Mouse (Mus musculus) CH12F3 (cell line): ENCODE data around the gene Slco2b1.

Source experiments
- in situ Hi-C: fragments of 300-500 bp; cut with MboI; formaldehyde crosslinking; loops from 2 replicates; pipeline ENCODE4 v1.14.3; 2020; ENCODE audit warnings: low sequenced_read_pairs

The Slco2b1 gene

DNA sequence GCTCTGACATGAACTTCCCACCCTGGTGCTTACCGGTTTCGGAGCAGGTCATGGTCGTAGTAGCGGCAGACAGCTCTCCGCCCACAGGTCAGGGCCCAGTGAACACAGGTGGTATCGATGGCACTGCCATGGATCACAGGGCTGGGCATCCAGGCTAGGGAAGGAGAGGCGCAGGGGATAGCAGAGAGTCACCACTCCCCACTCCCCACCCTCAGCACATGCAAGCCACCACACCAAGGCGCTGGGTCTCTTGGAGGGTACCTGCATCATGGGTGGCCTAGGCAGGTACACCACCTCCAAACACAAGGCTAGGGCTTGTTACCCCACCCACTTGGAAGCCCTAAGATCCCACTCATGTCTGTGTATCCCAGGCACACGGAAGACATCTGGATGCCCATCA is 50.1 kb downstream of the Slco2b1 start:
- in situ Hi-C loops = loop anchor here (10.0 kb wide), 1 partner anchor 134 kb away; no protein-coding TSS in a partner anchor

DNA sequence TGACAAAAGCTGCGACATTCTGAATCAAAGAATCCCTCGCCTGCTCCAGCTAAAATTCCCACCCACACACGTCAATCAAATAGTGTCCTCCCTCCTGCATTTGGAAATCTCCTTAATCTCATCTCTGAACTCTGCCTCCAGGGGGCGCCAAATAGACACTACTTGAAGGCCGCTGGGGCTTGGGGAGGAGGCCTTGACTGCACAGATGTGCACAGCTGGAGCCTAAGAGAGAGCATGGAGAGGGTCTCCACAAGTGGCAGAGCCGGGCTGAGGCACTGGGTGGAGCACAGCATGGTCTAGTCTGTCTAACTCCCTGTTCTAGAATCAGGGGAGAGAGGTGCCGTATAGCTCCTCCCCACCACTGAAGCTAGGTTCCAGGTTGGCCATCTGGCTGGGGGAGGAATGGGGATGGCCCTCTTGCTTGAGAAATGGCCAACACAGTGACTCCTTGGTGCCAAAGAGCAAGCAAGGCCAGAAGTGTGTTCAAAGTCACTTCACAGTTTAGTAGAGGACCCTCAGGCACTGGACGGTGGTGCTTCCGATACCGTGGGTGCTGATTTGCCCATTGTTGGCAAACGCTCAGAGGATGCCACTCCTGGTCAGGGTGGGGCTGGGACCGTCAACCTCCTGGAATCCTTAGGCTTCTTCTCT is 51.6 kb downstream of the Slco2b1 start:
- in situ Hi-C loops = loop anchor here (10.0 kb wide), 1 partner anchor 135 kb away; no protein-coding TSS in a partner anchor

DNA sequence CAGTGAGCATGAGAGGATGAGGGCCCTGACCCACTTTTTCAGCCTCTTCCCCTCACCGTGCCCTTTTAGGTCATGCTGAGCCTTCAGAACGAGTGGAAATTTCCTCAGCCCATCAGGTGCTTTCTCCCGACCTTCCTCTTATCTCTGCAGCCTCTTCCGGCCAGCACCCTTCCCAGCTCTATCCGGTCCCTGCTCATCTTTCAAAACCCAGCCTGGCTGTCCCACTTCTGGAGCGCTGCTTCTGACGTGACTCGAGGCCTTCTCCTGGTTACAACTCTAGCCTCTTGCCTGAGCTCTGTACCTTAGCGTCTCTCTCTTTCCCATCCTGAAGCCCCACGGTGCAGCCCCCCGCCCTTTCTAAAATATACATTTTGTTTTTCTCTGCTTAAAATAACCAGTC is 56.9 kb downstream of the Slco2b1 start:
- in situ Hi-C loops = no loop called here

DNA sequence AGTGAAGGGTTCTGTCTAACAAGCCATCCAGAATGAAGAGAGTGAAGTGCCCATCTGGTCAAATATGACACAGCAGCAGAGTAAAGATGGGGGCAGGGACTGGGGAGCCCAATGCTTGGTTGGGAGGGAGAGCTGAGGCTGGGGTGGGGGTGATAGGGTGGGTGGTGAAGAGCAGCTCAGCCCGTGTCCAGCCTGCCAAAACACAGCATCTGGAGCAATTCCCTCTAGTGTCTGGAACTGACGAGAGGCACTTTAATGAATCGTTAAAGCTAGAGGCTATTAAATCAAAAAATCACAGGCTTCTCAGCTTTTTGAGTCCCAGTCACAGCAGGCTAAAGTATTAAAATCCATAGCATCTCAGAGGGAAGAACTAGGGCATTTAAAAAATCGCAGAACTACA is 61.6 kb downstream of the Slco2b1 start:
- in situ Hi-C loops = no loop called here

DNA sequence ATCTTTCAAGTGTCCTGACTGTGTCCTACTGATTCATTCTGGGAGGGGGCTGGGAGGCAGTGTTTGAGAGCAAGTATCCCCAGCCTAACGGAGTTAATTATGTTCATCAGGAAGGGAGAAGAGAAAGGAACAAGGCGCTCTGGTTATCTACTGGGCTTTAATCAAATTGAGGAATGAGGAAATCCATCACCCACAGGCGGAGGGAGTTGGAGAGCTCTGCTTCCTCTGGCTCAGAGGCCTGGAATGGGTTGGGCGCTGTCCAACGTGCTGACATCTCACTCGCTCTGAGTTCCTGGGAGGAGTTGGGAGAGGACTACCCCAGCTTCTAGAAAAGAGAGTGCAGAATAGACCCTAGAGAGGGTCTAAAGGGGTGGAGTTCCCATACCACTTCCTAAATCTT is 62.5 kb downstream of the Slco2b1 start:
- in situ Hi-C loops = no loop called here

DNA sequence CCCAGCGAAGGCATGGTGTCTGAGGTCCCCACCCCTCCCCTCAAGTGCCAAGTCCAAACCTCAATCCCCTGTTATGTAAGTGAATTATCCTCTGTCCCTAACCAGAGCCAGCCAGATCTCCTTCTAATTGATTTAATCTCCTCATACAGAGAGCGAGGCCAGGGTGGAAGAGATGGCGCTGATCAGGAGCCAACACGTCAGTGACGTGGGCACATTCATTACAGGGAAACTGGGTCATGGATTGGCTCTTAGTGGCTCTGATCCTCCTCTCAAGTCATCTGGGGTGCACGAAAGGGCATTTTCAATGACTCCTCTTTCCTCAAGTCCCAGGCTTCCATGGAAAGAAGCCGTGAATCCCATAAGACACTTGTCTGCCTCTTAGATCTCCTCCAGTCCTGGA is 66.4 kb downstream of the Slco2b1 start:
- in situ Hi-C loops = no loop called here

DNA sequence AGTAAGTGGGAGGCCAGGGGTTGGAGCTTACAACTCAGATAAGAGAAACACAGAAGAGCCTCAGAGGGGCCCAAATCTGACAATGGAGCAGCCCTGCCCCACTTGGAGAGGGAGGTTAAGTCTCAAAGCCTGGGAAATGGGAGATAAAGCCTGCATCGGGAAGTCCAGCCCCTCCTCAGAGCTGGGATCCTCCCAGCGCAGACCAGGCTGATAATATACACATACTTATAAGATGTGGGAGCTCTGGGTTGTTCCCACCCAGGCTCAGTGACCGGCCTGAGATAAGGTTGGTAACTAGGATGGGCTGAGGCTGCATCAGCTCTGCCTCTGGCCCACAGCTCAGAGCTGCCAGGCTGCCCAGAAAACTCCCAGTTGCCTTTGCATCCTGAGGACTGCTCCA is 69.1 kb downstream of the Slco2b1 start:
- in situ Hi-C loops = no loop called here

DNA sequence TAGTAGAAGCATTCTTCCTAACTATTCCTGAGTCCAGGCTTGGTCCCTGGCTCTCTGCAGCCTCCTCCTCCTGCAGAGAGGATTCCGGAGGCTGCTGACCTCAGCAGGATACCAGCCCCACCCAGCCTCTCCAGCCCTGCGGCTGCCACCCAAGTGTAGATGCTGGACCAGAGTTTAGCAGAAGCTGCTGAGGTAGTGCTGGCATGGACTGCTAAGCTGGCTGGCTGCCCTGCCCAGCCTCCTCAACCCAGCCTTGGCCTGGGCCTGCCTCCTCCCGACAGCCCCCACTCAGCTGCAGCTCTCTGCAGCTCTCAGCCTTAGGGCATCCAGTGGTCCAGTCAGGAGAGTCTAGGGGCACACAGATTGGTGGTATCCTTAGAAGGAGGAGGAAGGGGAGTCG is 69.9 kb downstream of the Slco2b1 start:
- in situ Hi-C loops = no loop called here

DNA sequence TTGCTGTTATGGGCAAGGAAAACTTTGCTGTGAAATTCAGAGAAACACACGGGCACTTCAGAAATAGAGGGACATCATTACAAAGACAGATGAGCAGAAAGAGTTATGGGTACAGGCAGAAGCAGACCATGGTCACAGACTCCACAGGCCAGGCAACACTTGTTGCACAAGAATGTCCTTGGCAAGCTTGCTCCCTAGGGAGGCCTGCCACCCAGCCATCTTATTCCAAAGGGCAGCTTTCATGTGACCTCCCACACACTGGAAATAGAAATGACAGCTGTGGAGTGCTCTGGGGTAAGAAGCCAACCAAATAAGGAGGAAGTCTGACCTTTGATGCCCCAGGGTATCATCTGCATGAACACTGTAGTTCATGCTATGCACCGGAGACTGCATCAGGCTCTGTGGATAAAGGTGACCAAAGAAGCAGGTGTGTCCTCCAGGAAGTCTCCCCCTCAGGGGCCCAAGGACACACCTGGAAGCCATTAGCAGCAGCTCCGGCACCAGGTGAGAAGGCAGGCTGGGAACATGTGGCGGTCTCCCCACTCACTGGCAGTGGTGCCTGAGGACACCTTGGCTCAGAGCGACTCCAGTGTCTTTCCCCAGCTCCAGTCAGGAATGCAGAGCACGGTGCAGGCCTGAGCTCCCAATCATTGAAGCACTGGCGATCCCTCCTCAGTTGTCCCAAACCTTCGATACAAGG is 77.0 kb downstream of the Slco2b1 start:
- in situ Hi-C loops = no loop called here

DNA sequence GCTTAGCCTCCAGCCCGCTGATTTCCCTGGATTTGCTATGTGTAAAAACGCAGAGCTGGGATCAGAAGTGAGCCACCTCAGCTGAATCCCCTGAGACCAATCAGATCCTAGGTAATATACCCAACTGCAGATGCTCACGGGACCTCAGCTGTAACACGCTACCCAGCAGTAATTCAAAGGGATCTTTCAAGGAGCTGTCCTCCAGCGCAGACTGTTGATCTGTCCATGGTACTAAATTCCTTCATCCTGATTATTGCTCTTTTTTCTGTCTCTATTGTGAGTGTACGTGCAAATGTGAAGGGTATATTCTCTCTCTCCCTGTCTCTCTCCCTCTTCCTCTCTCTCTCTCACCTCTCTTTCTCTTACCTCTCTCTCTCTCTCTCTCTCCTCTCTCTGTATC is 78.9 kb downstream of the Slco2b1 start:
- in situ Hi-C loops = no loop called here

DNA sequence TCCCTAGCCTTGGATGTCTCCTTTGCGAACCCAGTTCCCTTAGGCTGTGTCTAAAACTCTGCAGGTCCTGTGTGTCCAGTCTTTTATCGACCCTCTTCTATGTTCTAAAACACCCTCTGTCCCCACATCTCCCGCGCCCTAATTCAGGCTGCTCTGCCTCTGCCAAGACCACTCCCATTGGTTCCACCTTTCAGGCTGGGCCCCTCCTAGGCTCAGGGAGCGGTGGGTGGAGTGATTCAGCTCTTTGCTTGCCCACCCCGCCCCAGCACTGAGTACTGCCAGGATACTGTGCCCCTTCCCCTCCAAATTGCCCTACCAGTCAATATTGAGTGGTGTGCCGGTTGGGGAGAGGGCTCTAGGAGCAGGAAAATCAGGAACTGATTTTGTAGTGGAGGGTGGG is 83.8 kb downstream of the Slco2b1 start:
- in situ Hi-C loops = no loop called here

DNA sequence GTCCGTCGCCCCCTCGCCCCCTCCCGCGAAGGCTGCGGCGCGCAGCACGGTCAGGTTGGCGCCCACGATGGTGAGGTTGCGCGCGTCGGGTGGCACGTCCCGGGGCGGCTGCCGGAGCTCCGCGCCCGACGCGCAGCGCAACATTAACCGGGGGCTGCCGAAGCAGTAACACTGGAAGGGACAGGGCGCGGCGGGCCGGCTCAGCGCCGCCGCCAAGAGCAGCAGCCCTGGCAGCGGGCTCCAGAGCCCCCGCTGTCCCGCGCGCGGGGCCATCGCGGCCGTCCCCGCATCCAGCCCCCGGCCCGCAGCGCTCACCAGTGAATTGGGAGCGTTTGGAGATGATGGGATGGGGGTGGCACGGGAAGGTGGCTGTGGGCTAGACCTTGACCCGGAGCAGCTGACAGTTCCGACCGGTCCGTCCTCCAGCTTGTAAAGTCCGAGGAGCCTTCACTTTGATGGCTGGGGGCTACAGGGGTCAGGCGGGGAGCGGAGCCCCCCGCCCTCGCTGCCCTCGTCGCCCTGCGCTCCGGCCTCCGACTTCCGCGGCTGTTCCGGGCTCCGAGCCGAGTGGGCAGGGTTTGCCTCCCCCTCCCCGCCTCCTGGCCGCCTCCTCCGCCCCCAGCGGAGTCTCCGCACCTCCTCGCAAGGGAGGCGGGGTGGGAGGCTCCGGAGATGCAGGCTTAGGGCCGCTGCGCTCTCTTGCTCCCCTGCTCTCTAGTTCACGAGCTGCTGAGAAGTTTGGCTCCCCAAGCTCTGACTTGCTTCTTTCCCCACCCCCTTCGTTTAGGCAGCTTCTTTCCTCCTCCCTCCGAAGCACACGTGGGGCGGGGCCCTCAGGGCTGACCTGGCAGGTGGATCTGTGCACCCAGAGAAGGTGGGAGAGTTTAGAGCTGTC is 84.5 kb downstream of the Slco2b1 start, which contains the start of gene Tpbgl:
Tpbgl (minus strand) TSS at position 728 of the 895 bp plus-strand sequence.
- in situ Hi-C loops = no loop called here

DNA sequence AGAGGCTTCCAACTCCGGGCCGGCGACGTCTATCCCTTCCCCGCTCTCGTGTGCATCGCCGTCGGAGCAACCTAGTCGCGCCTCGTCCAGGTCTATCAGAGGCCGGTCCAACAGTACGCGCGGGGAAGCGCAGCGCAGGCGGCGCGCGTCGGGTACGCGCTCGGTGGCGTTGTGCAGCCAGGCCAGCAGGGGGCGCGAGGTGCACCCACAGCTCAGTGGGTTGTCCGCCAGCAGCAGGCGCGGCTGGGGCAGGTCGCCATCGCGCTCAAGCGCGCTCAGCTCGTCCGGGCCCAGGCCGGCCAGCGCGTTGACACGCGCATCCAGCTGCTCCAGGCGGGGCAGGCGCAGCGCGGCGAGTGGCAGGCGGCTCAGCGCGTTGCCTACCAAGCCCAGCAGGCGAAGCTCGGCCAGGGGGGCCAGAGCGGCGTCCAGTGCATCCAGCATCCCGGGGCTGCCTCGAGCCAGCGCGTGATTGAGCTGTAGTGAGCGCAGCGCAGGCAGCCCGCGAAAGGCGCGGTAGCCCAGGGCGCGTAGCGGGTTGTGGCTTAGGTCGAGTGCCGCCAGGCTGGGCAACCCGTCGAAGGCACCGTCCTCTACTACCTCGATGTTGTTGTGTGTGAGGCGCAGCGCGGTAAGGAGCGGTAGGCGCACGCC is 85.3 kb downstream of the Slco2b1 start:
- in situ Hi-C loops = no loop called here

DNA sequence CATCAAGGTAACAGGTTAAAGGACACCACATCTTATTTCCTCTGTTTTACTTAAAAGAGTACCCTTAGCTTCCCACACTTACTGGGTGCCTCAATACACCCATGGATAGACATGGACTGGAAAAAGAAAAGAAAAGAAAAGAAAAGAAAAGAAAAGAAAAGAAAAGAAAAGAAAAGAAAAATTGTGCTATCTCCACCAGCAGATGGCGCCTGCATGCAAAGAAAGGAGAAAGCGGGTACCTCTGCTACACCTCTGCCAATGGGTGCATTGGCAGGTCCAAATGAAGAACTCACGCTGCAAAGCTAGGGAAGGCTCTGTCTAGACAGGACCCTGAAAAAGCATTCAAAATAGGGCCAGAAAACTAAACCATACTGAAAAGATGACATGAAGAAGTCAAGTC is 92.3 kb downstream of the Slco2b1 start:
- in situ Hi-C loops = loop anchor here (10.0 kb wide), 1 partner anchor 186 kb away; no protein-coding TSS in a partner anchor

DNA sequence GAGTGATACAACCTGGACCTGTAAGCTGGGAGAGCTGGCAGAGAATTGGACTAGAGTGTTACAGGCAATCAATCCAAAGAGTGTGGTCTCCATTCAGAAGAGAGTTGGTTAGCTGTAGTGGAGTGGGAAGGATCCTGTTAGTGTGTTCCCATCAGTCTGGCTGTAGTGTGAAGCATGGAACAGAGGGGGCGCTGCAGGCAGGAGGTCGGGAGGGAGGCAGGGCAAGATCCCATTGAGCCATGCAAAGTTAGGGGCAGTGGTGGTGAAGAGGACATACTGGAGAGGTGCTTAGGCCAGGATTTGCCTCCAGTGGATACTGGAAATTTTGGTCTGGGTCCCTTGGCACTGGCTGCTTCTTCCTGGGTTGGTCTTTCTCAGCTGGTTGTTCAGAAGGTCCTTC is 92.9 kb downstream of the Slco2b1 start:
- in situ Hi-C loops = loop anchor here (10.0 kb wide), 1 partner anchor 187 kb away; no protein-coding TSS in a partner anchor
